Mouse (Mus musculus): ENCODE results near the gene Fcna. TPM values are rescaled to one million over a fixed set of nuclear protein-coding genes. Genes with fewer than 3 reads are reported as not detected.

Gene Fcna
- 0.92 and 1.2 TPM in 2 replicates for polyA plus RNA-seq (2015; fragmentation: Nextera tagmentation; extraction: Ambion mirVana)

GRCm38 (mm10) chr2:25627811-25628210 is at the start of gene Fcna:
Gene Fcna, minus strand, starts transcription at chr2:25628030.
- H3K4me3 ChIP-seq = no peak within 1 kb of the TSS
- no peaks in the 10 kb centered on the region for H3K9me3 ChIP-seq (replicated peaks)
- H3K4me2 ChIP-seq = no peak within 1 kb of the TSS
- H3K36me3 ChIP-seq (ENCODE audit: poor library complexity, severe bottlenecking) = no peaks in the 10 kb centered on the region
- 82% methylated on average over 6 of the region's 6 CpGs for WGBS
- ATAC-seq = no peak
- H3K9ac ChIP-seq = no peak within 1 kb of the TSS
- no peaks in the 10 kb centered on the region for H3K4me1 ChIP-seq
- no peaks in the 10 kb centered on the region for H3K27me3 ChIP-seq
- H3K27ac ChIP-seq = no peak within 1 kb of the TSS

- WGBS = 93% methylated on average over 3 of the region's 3 CpGs
- H3K36me3 ChIP-seq (ENCODE audit: poor library complexity, severe bottlenecking) = no peaks in the 10 kb centered on the region
- ATAC-seq = no peak
- H3K27me3 ChIP-seq = no peaks in the 10 kb centered on the region
- H3K4me1 ChIP-seq = no peaks in the 10 kb centered on the region
- H3K27ac ChIP-seq = no peak within 1 kb of the TSS
- no peak within 1 kb of the TSS for H3K4me2 ChIP-seq
- H3K9ac ChIP-seq = no peak within 1 kb of the TSS
- H3K4me3 ChIP-seq = no peak within 1 kb of the TSS
- no peaks in the 10 kb centered on the region for H3K9me3 ChIP-seq (replicated peaks)
Measured at GRCm38 (mm10) chr2:25676486-25676885, 48.7 kb upstream of the Fcna start, which contains the start of gene Lcn6. Gene Lcn6, plus strand, starts transcription at chr2:25676786.

GRCm38 (mm10) chr2:25666516-25666915 is 38.7 kb upstream of the Fcna start:
- no peak overlapping the region for H3K4me3 ChIP-seq
- no peaks in the 10 kb centered on the region for H3K36me3 ChIP-seq (ENCODE audit: poor library complexity, severe bottlenecking)
- no peaks in the 10 kb centered on the region for H3K27me3 ChIP-seq
- no peak overlapping the region for H3K4me2 ChIP-seq
- H3K9ac ChIP-seq = no peak overlapping the region
- no peaks in the 10 kb centered on the region for H3K9me3 ChIP-seq (replicated peaks)
- no peaks in the 10 kb centered on the region for H3K4me1 ChIP-seq
- no peak for ATAC-seq
- H3K27ac ChIP-seq = no peak overlapping the region
- WGBS = 77% methylated on average over 1 of the region's 1 CpGs

GRCm38 (mm10) chr2:25664125-25664524 is 36.3 kb upstream of the Fcna start:
- no peak for ATAC-seq
- 87% methylated on average over 5 of the region's 5 CpGs for WGBS

GRCm38 (mm10) chr2:25663511-25663910 is 35.7 kb upstream of the Fcna start:
- no peaks in the 10 kb centered on the region for H3K4me1 ChIP-seq
- no peak overlapping the region for H3K9ac ChIP-seq
- H3K9me3 ChIP-seq (replicated peaks) = no peaks in the 10 kb centered on the region
- H3K4me3 ChIP-seq = no peak overlapping the region
- H3K27me3 ChIP-seq = no peaks in the 10 kb centered on the region
- no peak overlapping the region for H3K27ac ChIP-seq
- H3K4me2 ChIP-seq = no peak overlapping the region
- no peaks in the 10 kb centered on the region for H3K36me3 ChIP-seq (ENCODE audit: poor library complexity, severe bottlenecking)
- ATAC-seq = no peak
- WGBS = 81% methylated on average over 1 of the region's 1 CpGs

More at GRCm38 (mm10) chr2:25664125-25664524, 36.3 kb upstream of the Fcna start:
- H3K9ac ChIP-seq = no peak overlapping the region
- no peaks in the 10 kb centered on the region for H3K27me3 ChIP-seq
- H3K4me2 ChIP-seq = no peak overlapping the region
- H3K27ac ChIP-seq = no peak overlapping the region
- H3K4me1 ChIP-seq = no peaks in the 10 kb centered on the region
- no peaks in the 10 kb centered on the region for H3K36me3 ChIP-seq (ENCODE audit: poor library complexity, severe bottlenecking)
- no peaks in the 10 kb centered on the region for H3K9me3 ChIP-seq (replicated peaks)
- H3K4me3 ChIP-seq = no peak overlapping the region

GRCm38 (mm10) chr2:25661245-25661970 is 33.6 kb upstream of the Fcna start:
- Histone ChIP-seq H3K4me1 (no peaks in the 10 kb centered on the region), H3K4me2 (no peak overlapping the region), H3K36me3 (ENCODE audit: poor library complexity, severe bottlenecking) (no peaks in the 10 kb centered on the region), H3K9ac (no peak overlapping the region), H3K4me3 (no peak overlapping the region), H3K27ac (no peak overlapping the region), H3K9me3 (replicated peaks) (no peaks in the 10 kb centered on the region), H3K27me3 (no peaks in the 10 kb centered on the region)
- 83% methylated on average over 6 of the region's 6 CpGs for WGBS
- ATAC-seq = no peak

- Histone ChIP-seq H3K9me3 (replicated peaks) (no peaks in the 10 kb centered on the region), H3K27me3 (no peaks in the 10 kb centered on the region), H3K4me2 (no peak overlapping the region), H3K9ac (no peak overlapping the region), H3K4me3 (no peak overlapping the region), H3K36me3 (ENCODE audit: poor library complexity, severe bottlenecking) (no peaks in the 10 kb centered on the region), H3K4me1 (no peaks in the 10 kb centered on the region), H3K27ac (no peak overlapping the region)
- ATAC-seq = no peak
- 89% methylated on average over 8 of the region's 8 CpGs for WGBS
Measured at GRCm38 (mm10) chr2:25660279-25660678, 32.4 kb upstream of the Fcna start.

GRCm38 (mm10) chr2:25657652-25658051 is 29.8 kb upstream of the Fcna start, which contains the start of gene Lcn5:
Gene Lcn5, plus strand, starts transcription at chr2:25657952.
- H3K9ac ChIP-seq = no peak within 1 kb of the TSS
- H3K4me2 ChIP-seq = no peak within 1 kb of the TSS
- H3K27me3 ChIP-seq = no peaks in the 10 kb centered on the region
- H3K9me3 ChIP-seq (replicated peaks) = no peaks in the 10 kb centered on the region
- no peaks in the 10 kb centered on the region for H3K36me3 ChIP-seq (ENCODE audit: poor library complexity, severe bottlenecking)
- H3K4me1 ChIP-seq = no peaks in the 10 kb centered on the region
- no peak within 1 kb of the TSS for H3K4me3 ChIP-seq
- no peak within 1 kb of the TSS for H3K27ac ChIP-seq
- no peak for ATAC-seq

GRCm38 (mm10) chr2:25657246-25657645 is 29.4 kb upstream of the Fcna start:
- H3K4me3 ChIP-seq = no peak overlapping the region
- ATAC-seq = no peak
- H3K36me3 ChIP-seq (ENCODE audit: poor library complexity, severe bottlenecking) = no peaks in the 10 kb centered on the region
- H3K4me1 ChIP-seq = no peaks in the 10 kb centered on the region
- H3K9me3 ChIP-seq (replicated peaks) = no peaks in the 10 kb centered on the region
- no peak overlapping the region for H3K27ac ChIP-seq
- H3K4me2 ChIP-seq = no peak overlapping the region
- WGBS = 82% methylated on average over 4 of the region's 4 CpGs
- H3K9ac ChIP-seq = no peak overlapping the region
- H3K27me3 ChIP-seq = no peaks in the 10 kb centered on the region

GRCm38 (mm10) chr2:25656691-25657090 is 28.9 kb upstream of the Fcna start:
- Histone ChIP-seq H3K27me3 (no peaks in the 10 kb centered on the region), H3K9ac (no peak overlapping the region), H3K27ac (no peak overlapping the region), H3K4me3 (no peak overlapping the region), H3K36me3 (ENCODE audit: poor library complexity, severe bottlenecking) (no peaks in the 10 kb centered on the region), H3K9me3 (replicated peaks) (no peaks in the 10 kb centered on the region), H3K4me2 (no peak overlapping the region), H3K4me1 (no peaks in the 10 kb centered on the region)
- ATAC-seq = no peak
- WGBS = 82% methylated on average over 4 of the region's 4 CpGs

- no peaks in the 10 kb centered on the region for H3K9me3 ChIP-seq (replicated peaks)
- H3K9ac ChIP-seq = no peak overlapping the region
- no peaks in the 10 kb centered on the region for H3K27me3 ChIP-seq
- no peak overlapping the region for H3K27ac ChIP-seq
- ATAC-seq = no peak
- H3K4me3 ChIP-seq = no peak overlapping the region
- 71% methylated on average over 1 of the region's 1 CpGs for WGBS
- no peaks in the 10 kb centered on the region for H3K4me1 ChIP-seq
- H3K36me3 ChIP-seq (ENCODE audit: poor library complexity, severe bottlenecking) = no peaks in the 10 kb centered on the region
- no peak overlapping the region for H3K4me2 ChIP-seq
Measured at GRCm38 (mm10) chr2:25654502-25654901, 26.7 kb upstream of the Fcna start.

- no peaks in the 10 kb centered on the region for H3K4me1 ChIP-seq
- H3K4me2 ChIP-seq = no peak within 1 kb of the TSS
- no peak for ATAC-seq
- no peaks in the 10 kb centered on the region for H3K9me3 ChIP-seq (replicated peaks)
- no peak within 1 kb of the TSS for H3K27ac ChIP-seq
- H3K4me3 ChIP-seq = no peak within 1 kb of the TSS
- H3K27me3 ChIP-seq = no peaks in the 10 kb centered on the region
- no peak within 1 kb of the TSS for H3K9ac ChIP-seq
- H3K36me3 ChIP-seq (ENCODE audit: poor library complexity, severe bottlenecking) = no peaks in the 10 kb centered on the region
- WGBS = 79% methylated on average over 2 of the region's 2 CpGs
Measured at GRCm38 (mm10) chr2:25652902-25653301, 25.1 kb upstream of the Fcna start, which contains the start of gene Lcn8. Gene Lcn8, plus strand, starts transcription at chr2:25653120.

- Histone ChIP-seq H3K36me3 (ENCODE audit: poor library complexity, severe bottlenecking) (no peaks in the 10 kb centered on the region), H3K9ac (no peak overlapping the region), H3K4me3 (no peak overlapping the region), H3K4me2 (no peak overlapping the region), H3K4me1 (no peaks in the 10 kb centered on the region), H3K27ac (no peak overlapping the region), H3K27me3 (no peaks in the 10 kb centered on the region), H3K9me3 (replicated peaks) (no peaks in the 10 kb centered on the region)
- WGBS = 15% methylated on average over 6 of the region's 6 CpGs
- no peak for ATAC-seq
Measured at GRCm38 (mm10) chr2:25639890-25640289, 12.1 kb upstream of the Fcna start.

Measured in forebrain, embryonic 13.5 days (tissue).